Mouse (Mus musculus) cerebellum, postnatal 4 days (tissue): ENCODE data around the gene Acvr1.

ENCODE experiments used
- DNase-seq, 2 experiments: peaks; one replicate each; pipeline ENCODE4 v3.0.0; 2022; ENCODE audit warnings: low spot score in 2 of 2, mixed read lengths in 1 of 2

Acvr1 gene

GRCm38 (mm10) chr2:58520727-58521126 is 46.2 kb downstream of the Acvr1 start:
- DNase-seq, result no peak

- DNase-seq, result no peak
Observed at GRCm38 (mm10) chr2:58518517-58518916, 48.4 kb downstream of the Acvr1 start.

GRCm38 (mm10) chr2:58516920-58517319 is 50.0 kb downstream of the Acvr1 start:
- no peak for DNase-seq

GRCm38 (mm10) chr2:58516000-58516399 is 51.0 kb downstream of the Acvr1 start:
- DNase-seq, result no peak

- no peak for DNase-seq
Observed at GRCm38 (mm10) chr2:58514489-58514888, 52.5 kb downstream of the Acvr1 start.

- DNase-seq, result no peak
Observed at GRCm38 (mm10) chr2:58513212-58513611, 53.7 kb downstream of the Acvr1 start.

- no peak for DNase-seq
Observed at GRCm38 (mm10) chr2:58510192-58510591, 56.8 kb downstream of the Acvr1 start.

GRCm38 (mm10) chr2:58505306-58506090 is 61.5 kb downstream of the Acvr1 start:
- no peak for DNase-seq

- no peak for DNase-seq
Observed at GRCm38 (mm10) chr2:58496647-58497410, 70.1 kb downstream of the Acvr1 start.

- no peak for DNase-seq
Observed at GRCm38 (mm10) chr2:58495271-58495670, 71.7 kb downstream of the Acvr1 start.

- no peak for DNase-seq
Observed at GRCm38 (mm10) chr2:58493685-58494635, 73.0 kb downstream of the Acvr1 start.

GRCm38 (mm10) chr2:58489275-58489674 is 77.7 kb downstream of the Acvr1 start:
- no peak for DNase-seq

- DNase-seq, result no peak
Observed at GRCm38 (mm10) chr2:58488404-58488803, 78.6 kb downstream of the Acvr1 start.

GRCm38 (mm10) chr2:58487279-58487560 is 79.7 kb downstream of the Acvr1 start:
- no peak for DNase-seq

GRCm38 (mm10) chr2:58486441-58487278 is 80.3 kb downstream of the Acvr1 start:
- no peak for DNase-seq

GRCm38 (mm10) chr2:58485683-58486082 is 81.3 kb downstream of the Acvr1 start:
- DNase-seq, result no peak

- no peak for DNase-seq
Observed at GRCm38 (mm10) chr2:58485152-58485551, 81.8 kb downstream of the Acvr1 start.

GRCm38 (mm10) chr2:58484284-58484965 is 82.5 kb downstream of the Acvr1 start:
- DNase-seq, result no peak

GRCm38 (mm10) chr2:58481450-58482100 is 85.4 kb downstream of the Acvr1 start:
- DNase-seq, result no peak

GRCm38 (mm10) chr2:58480764-58481163 is 86.2 kb downstream of the Acvr1 start:
- no peak for DNase-seq
